Mouse (Mus musculus) neutrophil, adult 5-6 weeks (primary cell): Measurements from ENCODE around the gene Pigc. TPM values are rescaled to one million over a fixed set of nuclear protein-coding genes. Genes with fewer than 3 reads are reported as not detected.

Source experiments
- ATAC-seq: fragments of 151-379, 151-347 bp; 2 replicates; pipeline ENCODE4 v1.8.0; 2017; ENCODE audit warnings: mild to moderate bottlenecking, moderate TSS enrichment; ENCODE audit not compliant: insufficient number of reproducible peaks, poor library complexity, low FRiP score, severe bottlenecking; ENCODE audit errors: extremely low read depth
- total RNA-seq: library from RNA; stranded (forward); fragments of 200-1000 nt; gene quantifications from 2 replicates; pipeline ENCODE4 v1.2.3, GENCODE M21; 2017

Gene Pigc
- total RNA-seq, 1 experiment from 2014 or later, result 19.2 TPM

GRCm38 (mm10) chr1:161970874-161971273 lies 1.9 kb downstream of the Pigc start:
- ATAC-seq, result no peak

GRCm38 (mm10) chr1:161972233-161972632 lies 3.2 kb downstream of the Pigc start:
- ATAC-seq, result no peak

DNA sequence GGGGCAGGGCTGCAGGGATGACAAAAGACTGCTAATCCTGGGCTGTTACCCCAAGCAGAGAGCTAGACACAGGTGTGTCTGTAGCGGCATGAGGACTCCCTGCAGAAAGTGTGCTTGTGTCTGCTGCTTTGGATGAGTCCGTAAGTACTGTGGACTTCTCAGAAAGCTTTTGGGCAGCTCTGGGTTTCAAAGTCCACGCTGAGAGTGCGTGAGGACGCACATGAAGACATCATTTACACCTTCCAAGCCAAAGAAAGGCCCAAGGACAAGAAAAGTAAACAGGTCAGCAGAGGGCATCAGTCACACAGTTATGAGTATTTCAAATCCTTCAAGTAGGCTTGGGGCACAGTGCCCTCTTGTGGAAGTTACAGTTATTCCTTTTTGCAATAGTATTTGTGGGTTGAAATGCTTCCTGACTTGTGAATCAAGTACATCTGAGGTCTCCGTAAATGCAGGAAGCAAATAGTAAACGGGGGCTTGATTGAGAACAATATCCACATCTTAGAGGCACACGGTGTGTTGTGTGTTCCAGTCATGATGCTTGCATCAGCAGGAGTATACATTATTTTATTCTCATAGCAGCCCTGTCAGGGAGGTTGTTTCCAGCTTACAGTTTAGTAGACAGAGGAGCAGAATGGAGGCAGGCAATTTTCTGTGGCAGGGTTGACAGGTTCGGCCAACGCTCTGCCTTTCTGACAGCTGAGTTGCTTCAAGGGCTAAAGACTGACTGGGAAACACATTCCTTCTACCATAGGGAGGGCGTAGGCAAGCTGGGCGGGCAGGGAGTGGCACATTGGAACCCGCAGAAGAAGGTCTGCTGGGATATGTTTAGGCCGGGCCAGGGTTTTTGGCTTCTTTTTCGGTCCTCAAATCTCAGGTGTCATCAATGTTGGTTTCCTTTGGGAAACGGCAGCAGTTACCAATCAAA lies 7.5 kb downstream of the Pigc start:
- peak; percentile 88 for ATAC-seq

DNA sequence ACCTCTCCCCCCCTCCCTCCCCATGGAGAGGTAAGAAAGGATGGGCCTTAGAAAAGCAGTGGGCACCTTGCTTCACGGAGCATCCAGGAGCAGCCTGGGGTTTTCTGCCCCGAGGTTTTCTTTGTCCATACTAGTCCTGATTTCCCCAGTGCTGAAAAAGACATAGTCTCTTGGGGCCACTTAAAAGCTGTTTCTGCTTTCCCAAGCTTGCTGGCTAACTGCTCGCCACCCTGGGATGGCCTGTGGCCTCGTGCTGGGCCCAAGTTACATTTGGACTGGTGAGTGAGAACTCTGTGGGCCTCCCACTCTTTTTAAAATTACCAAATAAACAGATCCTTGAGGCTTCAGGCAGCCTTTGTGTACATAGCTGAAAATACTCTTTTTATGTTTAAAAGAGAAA lies 8.3 kb downstream of the Pigc start:
- ATAC-seq, result no peak

DNA sequence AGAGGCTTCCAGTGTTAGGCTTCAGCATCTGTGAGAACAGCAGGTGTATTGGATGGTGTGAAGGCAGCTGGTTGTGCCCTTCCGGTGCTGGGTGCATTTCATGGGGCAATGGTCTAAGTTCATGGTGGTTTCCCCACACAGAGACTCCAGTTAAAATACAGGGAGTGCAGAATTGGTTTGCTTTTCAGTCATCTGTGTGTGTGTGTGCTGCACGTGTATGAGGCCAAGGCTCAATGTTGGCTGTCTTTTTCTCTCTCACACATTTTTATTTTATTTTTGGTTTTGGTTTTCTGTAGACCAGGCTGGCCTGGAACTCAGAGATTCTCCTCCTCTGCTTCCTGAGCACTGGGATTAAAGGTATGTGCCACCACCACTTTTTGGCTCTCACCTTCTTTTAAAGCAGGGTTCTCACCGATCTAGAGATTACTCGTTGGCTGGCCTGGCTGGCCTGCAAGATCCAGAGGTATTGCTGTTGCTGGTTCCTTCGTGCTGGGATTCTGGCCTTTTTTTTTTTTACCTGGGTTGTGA lies 9.3 kb downstream of the Pigc start:
- no peak for ATAC-seq

GRCm38 (mm10) chr1:161979536-161979935 lies 10.6 kb downstream of the Pigc start, which contains the start of gene 4930558K02Rik:
Gene 4930558K02Rik, minus strand, starts transcription at chr1:161979636.
- no peak for ATAC-seq

DNA sequence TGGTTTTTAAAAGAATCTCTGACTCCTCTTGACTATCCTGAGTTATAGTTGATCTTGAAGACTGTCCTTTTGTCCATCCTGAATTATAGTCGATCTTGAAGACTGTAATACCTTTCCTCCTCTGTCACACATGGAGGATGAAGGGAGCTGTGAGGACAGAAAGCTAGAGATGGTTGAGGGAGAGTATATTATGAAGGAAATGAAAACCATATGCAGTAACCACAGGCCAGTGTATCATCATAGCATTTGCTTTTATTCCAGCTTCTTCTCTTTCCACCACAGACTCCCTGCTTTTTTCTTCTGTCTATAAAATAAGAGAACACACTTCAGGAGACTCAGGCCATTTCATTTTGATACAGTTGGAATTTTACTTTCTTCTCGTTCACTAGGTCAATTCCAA lies 11.1 kb downstream of the Pigc start:
- no peak for ATAC-seq

- no peak for ATAC-seq
Observed at GRCm38 (mm10) chr1:161980626-161981298, 11.8 kb downstream of the Pigc start.

DNA sequence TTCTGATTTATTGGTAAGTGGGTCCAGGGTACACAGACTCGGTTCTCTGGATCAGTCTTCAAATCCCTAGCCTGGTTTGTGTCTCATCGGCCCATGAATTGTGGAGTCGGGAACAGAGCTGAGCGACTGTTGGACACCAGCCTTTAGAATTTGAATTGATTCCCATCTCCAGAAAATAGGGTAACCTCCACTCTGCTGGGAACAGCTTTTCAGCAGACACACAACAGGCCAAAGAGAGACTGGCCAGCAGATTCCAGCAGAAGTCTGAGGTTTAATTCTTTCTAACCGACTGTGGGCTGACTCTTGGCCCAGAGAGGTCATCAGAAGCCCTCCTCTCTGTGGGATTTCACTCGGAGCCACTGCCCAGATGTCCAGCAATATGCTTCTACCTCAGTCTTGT lies 14.5 kb downstream of the Pigc start:
- ATAC-seq, result no peak

- no peak for ATAC-seq
Observed at GRCm38 (mm10) chr1:161983979-161984566, 15.1 kb downstream of the Pigc start.

GRCm38 (mm10) chr1:161990684-161991578 lies 21.9 kb downstream of the Pigc start:
- ATAC-seq, result no peak

DNA sequence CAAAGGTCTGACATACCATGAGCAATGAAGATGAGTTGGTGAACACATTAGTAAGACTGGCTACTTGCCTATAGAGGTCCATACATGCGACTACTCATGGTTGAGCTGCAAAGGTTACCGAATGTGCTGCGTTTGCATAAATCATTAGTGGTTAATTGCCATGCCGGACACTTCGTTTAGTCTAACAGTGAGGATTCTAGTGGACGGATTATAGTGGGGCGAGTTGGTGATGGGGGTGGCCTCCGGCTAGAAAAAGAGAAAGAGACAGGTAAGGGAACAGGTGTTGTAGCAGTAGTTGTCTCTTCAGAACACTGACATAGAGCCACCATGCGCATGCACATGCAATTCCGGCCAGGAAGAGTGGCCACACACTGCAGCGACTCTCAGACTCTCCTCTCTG lies 22.9 kb downstream of the Pigc start:
- ATAC-seq, result no peak

- ATAC-seq, result no peak
Observed at GRCm38 (mm10) chr1:161992389-161992788, 23.4 kb downstream of the Pigc start.

- ATAC-seq, result peak; percentile 59
Observed at GRCm38 (mm10) chr1:161998781-161999180, 29.8 kb downstream of the Pigc start.

- no peak for ATAC-seq
Observed at GRCm38 (mm10) chr1:161999338-161999737, 30.4 kb downstream of the Pigc start.

GRCm38 (mm10) chr1:161999882-162000371 lies 30.9 kb downstream of the Pigc start:
- peak; percentile 75 for ATAC-seq

DNA sequence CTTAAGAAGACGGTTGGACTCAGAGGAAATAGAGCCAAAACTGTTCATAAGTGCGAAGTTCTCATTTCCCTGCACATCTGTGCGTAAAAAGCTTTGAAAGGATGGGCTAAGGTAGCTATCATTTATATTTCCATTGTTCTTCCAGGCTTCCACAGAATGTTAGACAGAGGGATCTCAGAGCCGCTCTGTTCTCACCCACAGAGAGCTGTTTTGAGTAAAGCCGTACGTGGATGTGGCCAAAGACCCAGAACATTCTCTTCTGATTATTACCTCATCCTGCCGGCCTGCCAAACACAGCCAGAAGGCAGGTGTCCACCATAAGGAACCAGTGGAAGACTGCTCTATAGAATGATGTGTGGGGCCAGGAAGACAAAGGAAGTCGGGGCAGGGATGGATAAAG lies 32.3 kb downstream of the Pigc start:
- ATAC-seq, result no peak

GRCm38 (mm10) chr1:162003729-162004517 lies 34.9 kb downstream of the Pigc start:
- no peak for ATAC-seq
